Mouse (Mus musculus): ENCODE results near the gene Ly6g6e. TPM values are rescaled to one million over a fixed set of nuclear protein-coding genes. Genes with fewer than 3 reads are reported as not detected.
"Not testable (repeated sequence)": the region's sequence is repeated elsewhere in the genome, so short reads cannot be mapped to it uniquely, and the experiment has no call there.

Ly6g6e gene
- total RNA-seq, 1 experiment, result 13.4 TPM

DNA sequence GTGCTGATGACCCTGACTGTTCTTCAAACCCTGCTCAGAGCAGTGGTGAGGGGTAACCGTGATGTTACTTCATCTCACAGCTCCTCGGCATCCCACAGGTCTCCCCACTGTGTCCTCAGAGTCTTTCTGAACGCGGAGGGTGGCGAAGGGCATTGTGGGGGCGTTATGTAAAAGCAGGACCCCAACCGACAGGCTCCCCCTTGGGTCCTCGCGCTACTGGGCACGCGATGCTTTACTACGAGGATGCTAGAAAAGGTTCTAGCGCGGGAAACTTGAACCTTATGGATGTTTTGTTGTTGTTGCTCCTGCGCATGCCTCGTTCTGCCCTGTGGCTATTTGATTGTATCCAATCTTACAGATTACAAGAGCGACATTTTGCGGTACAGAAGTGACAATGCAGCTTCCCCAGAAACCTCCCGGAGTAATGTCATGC, 45.2 kb downstream of the Ly6g6e start, which contains the start of gene Csnk2b:
Csnk2b (minus strand) TSS at position 183 of the 433 bp plus-strand sequence.
- Histone ChIP-seq H3K9me3 (ENCODE audit: control insufficient read depth, insufficient read depth, low read depth, low read length) (no peaks in the 10 kb centered on the region), H3K4me3 (ENCODE audit: insufficient read depth in 1 of 2, low read depth in 1 of 2, low read length in 2 of 2, poor library complexity in 1 of 2, severe bottlenecking in 1 of 2) (peak within 1 kb of the TSS; percentile 92 to 98), H3K27ac (ENCODE audit: insufficient read depth, low read depth, low read length, poor library complexity, severe bottlenecking) (peak within 1 kb of the TSS; percentile 74), H3K36me3 (ENCODE audit: control insufficient read depth, insufficient read depth, low read length, poor library complexity, severe bottlenecking) (peaks cover 28% of the 10 kb centered on the region), H3K4me1 (ENCODE audit: control insufficient read depth in 2 of 2, insufficient read depth in 2 of 2, low read length in 2 of 2, poor library complexity in 1 of 2) (peaks cover 0 to 7% of the 10 kb centered on the region in 2 experiments; a peak in 2 of 4 replicates), H3K9ac (ENCODE audit: insufficient read depth, low read depth, low read length, poor library complexity, severe bottlenecking) (peak within 1 kb of the TSS; percentile 97)
- TF ChIP-seq MAFK (IDR thresholded peaks at IDR 0.05; ENCODE audit: insufficient read depth, low read depth, low read length) (no peak), ZC3H11A (IDR thresholded peaks at IDR 0.05; ENCODE audit: borderline replicate concordance, low read depth, low read length) (0 out of 2 replicates have a peak, but pooled peaks have one; percentile 11)
- peak; percentile 40 for DNase-seq (ENCODE audit: low read depth, low spot score)
- in situ Hi-C loops (cut with MboI; ENCODE audit: low sequenced_read_pairs in 2 of 2, unreplicated experiment in 2 of 2), result loop anchor here in 1 of 2 experiments (25.0 kb wide), 1 partner anchor 110 kb away; the partner anchor contains the start of genes Vars and Vwa7

DNA sequence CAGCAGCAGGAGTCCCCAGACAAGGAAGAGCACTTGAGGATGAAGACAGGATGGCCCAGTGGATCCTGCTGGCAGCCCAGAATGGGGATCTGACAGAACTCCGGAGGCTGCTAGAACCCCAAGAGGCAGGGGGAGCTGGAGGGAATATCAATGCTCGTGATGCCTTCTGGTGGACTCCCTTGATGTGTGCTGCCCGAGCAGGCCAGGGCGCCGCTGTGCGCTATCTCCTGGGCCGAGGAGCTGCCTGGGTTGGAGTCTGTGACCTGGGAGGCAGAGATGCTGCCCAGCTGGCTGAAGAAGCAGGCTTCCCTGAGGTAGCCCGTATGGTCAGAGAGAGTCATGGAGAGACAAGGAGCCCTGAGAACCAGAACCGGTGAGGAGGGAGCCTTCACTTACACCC, 46.6 kb downstream of the Ly6g6e start:
- DNase-seq (ENCODE audit: low read depth, low spot score); H3K9me3 ChIP-seq (ENCODE audit: control insufficient read depth, insufficient read depth, low read depth, low read length); H3K27ac ChIP-seq (ENCODE audit: insufficient read depth, low read depth, low read length, poor library complexity, severe bottlenecking); H3K4me3 ChIP-seq (ENCODE audit: insufficient read depth in 1 of 2, low read depth in 1 of 2, low read length in 2 of 2, poor library complexity in 1 of 2, severe bottlenecking in 1 of 2); H3K4me1 ChIP-seq (ENCODE audit: control insufficient read depth in 2 of 2, insufficient read depth in 2 of 2, low read length in 2 of 2, poor library complexity in 1 of 2); H3K9ac ChIP-seq (ENCODE audit: insufficient read depth, low read depth, low read length, poor library complexity, severe bottlenecking): not testable (repeated sequence)
- peaks cover 18% of the 10 kb centered on the region for H3K36me3 ChIP-seq (ENCODE audit: control insufficient read depth, insufficient read depth, low read length, poor library complexity, severe bottlenecking)
- in situ Hi-C loops (cut with MboI; ENCODE audit: low sequenced_read_pairs in 2 of 2, unreplicated experiment in 2 of 2), result loop anchor here in 1 of 2 experiments (25.0 kb wide), 1 partner anchor 111 kb away; the partner anchor contains the start of genes Vars and Vwa7

DNA sequence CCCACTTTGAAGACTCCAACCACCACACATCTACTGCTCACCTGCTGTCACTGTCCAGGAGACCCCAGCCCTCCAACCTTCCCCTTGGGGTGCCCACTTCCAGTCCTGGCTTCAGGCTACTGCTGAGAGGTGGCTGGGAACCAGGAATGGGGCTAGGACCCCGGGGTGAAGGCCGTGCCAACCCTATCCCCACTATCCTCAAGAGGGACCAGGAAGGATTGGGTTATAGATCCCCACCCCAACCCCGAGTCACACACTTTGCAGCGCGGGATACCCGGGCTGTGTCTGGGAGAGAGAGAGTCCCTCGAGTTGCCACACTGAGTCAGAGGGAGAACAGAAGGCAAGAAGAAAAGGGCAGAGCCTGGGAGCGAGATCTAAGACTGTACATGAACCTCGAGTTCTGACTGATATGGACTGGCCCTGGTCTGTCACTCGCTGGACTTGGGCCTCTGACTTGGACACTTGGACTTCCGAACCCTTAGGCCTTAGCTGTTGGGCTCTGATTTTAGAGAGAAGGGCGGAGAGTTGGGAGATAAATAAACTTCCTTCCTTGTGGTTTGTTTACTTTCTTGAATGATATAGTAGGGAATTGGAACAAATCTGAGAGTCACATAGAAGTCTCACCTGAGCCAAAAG, 47.7 kb downstream of the Ly6g6e start:
- H3K4me3 ChIP-seq (ENCODE audit: insufficient read depth in 1 of 2, low read depth in 1 of 2, low read length in 2 of 2, poor library complexity in 1 of 2, severe bottlenecking in 1 of 2), result not testable (repeated sequence)

DNA sequence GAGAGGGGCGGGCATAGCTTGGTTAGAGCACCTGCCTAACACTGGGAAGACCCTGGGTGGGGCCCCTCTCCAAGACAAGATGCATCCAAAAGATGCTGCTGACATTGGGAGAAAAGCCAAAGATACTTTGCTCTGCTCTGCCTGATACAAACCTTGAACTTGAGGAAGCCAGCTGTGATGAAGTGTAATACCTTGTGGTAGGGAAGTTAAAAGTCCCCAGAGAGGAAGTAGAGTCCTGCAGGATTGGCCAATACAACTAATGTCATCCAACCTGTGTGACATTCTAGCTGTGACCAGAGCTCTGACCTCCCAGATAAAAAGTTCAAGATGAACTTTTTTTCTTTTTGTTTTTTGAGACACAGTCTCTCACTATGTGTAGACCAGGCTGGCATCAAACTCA, 48.4 kb downstream of the Ly6g6e start:
- H3K9ac ChIP-seq (ENCODE audit: insufficient read depth, low read depth, low read length, poor library complexity, severe bottlenecking), result no peak overlapping the region

More for the DNA sequence above, 47.7 kb downstream of the Ly6g6e start:
- H3K9ac ChIP-seq (ENCODE audit: insufficient read depth, low read depth, low read length, poor library complexity, severe bottlenecking); H3K9me3 ChIP-seq (ENCODE audit: control insufficient read depth, insufficient read depth, low read depth, low read length); H3K27ac ChIP-seq (ENCODE audit: insufficient read depth, low read depth, low read length, poor library complexity, severe bottlenecking); H3K4me1 ChIP-seq (ENCODE audit: control insufficient read depth in 2 of 2, insufficient read depth in 2 of 2, low read length in 2 of 2, poor library complexity in 1 of 2); DNase-seq (ENCODE audit: low read depth, low spot score): not testable (repeated sequence)
- in situ Hi-C loops (cut with MboI; ENCODE audit: low sequenced_read_pairs in 2 of 2, unreplicated experiment in 2 of 2), result loop anchor here in 1 of 2 experiments (25.0 kb wide), 1 partner anchor 112 kb away; the partner anchor contains the start of genes Vars and Vwa7
- peaks cover 13% of the 10 kb centered on the region; the same call in 1 of the 2 replicates for H3K36me3 ChIP-seq (ENCODE audit: control insufficient read depth, insufficient read depth, low read length, poor library complexity, severe bottlenecking)

DNA sequence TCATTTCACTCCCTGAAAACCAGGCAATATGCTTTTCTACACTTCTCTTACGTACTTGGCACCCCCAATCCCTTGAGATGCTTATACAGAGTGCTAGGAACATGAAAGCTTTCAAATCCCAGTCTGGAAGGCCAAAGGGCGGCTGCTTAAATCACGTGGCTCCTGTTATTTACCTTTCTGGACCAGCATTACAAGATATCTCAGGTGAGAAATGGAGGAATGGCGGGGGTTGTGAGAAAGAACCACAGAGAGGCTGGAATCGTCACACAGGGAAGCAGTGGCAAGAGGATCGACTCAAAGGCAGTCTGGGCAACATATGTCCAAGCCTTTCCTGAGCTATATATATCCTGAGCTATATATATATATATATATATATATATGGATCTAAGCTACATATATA, 48.9 kb downstream of the Ly6g6e start:
- H3K9me3 ChIP-seq (ENCODE audit: control insufficient read depth, insufficient read depth, low read depth, low read length), result no peaks in the 10 kb centered on the region
- in situ Hi-C loops (cut with MboI; ENCODE audit: low sequenced_read_pairs in 2 of 2, unreplicated experiment in 2 of 2), result no loop called here
- H3K4me1 ChIP-seq (ENCODE audit: control insufficient read depth in 2 of 2, insufficient read depth in 2 of 2, low read length in 2 of 2, poor library complexity in 1 of 2), result peaks cover 0 to 4% of the 10 kb centered on the region in 2 experiments; a peak in 1 of 4 replicates
- TF ChIP-seq MAFK (IDR thresholded peaks at IDR 0.05; ENCODE audit: insufficient read depth, low read depth, low read length) (no peak), CHD2 (IDR thresholded peaks at IDR 0.05; ENCODE audit: low read depth, low read length) (no peak)
- H3K27ac ChIP-seq (ENCODE audit: insufficient read depth, low read depth, low read length, poor library complexity, severe bottlenecking), result no peak overlapping the region
- H3K36me3 ChIP-seq (ENCODE audit: control insufficient read depth, insufficient read depth, low read length, poor library complexity, severe bottlenecking), result peaks cover 10% of the 10 kb centered on the region; the same call in 1 of the 2 replicates
- no peak overlapping the region for H3K9ac ChIP-seq (ENCODE audit: insufficient read depth, low read depth, low read length, poor library complexity, severe bottlenecking)
- H3K4me3 ChIP-seq (ENCODE audit: insufficient read depth in 1 of 2, low read depth in 1 of 2, low read length in 2 of 2, poor library complexity in 1 of 2, severe bottlenecking in 1 of 2), result peak overlapping the region in 1 of 2 experiments; percentile 76; a peak in 1 of 4 replicates
- DNase-seq (ENCODE audit: low read depth, low spot score), result no peak

More for the DNA sequence above, 48.4 kb downstream of the Ly6g6e start:
- peaks cover 0 to 4% of the 10 kb centered on the region in 2 experiments; a peak in 1 of 4 replicates for H3K4me1 ChIP-seq (ENCODE audit: control insufficient read depth in 2 of 2, insufficient read depth in 2 of 2, low read length in 2 of 2, poor library complexity in 1 of 2)
- TF ChIP-seq ZNF384 (IDR thresholded peaks at IDR 0.05; ENCODE audit: low read depth, low read length), result no peak
- no peak for TF ChIP-seq ZC3H11A (IDR thresholded peaks at IDR 0.05; ENCODE audit: borderline replicate concordance, low read depth, low read length)
- no peak for TF ChIP-seq HCFC1 (IDR thresholded peaks at IDR 0.05; ENCODE audit: borderline replicate concordance, insufficient read depth, low read length)
- TF ChIP-seq CHD2 (IDR thresholded peaks at IDR 0.05; ENCODE audit: low read depth, low read length), result no peak
- no peak overlapping the region for H3K27ac ChIP-seq (ENCODE audit: insufficient read depth, low read depth, low read length, poor library complexity, severe bottlenecking)
- H3K4me3 ChIP-seq (ENCODE audit: insufficient read depth in 1 of 2, low read depth in 1 of 2, low read length in 2 of 2, poor library complexity in 1 of 2, severe bottlenecking in 1 of 2), result no peak overlapping the region
- H3K36me3 ChIP-seq (ENCODE audit: control insufficient read depth, insufficient read depth, low read length, poor library complexity, severe bottlenecking), result peaks cover 10% of the 10 kb centered on the region; the same call in 1 of the 2 replicates
- H3K9me3 ChIP-seq (ENCODE audit: control insufficient read depth, insufficient read depth, low read depth, low read length), result no peaks in the 10 kb centered on the region
- in situ Hi-C loops (cut with MboI; ENCODE audit: low sequenced_read_pairs in 2 of 2, unreplicated experiment in 2 of 2), result no loop called here
- no peak for DNase-seq (ENCODE audit: low read depth, low spot score)

Data from ES-E14 (cell line).